Mouse (Mus musculus) midbrain, embryonic 16.5 days (tissue): Measurements from ENCODE around the gene Limk1. TPM values are rescaled to one million over a fixed set of nuclear protein-coding genes. Genes with fewer than 3 reads are reported as not detected.

Experiments
- ATAC-seq: fragments of 200-750 bp; cut with Nextera tagmentation; 2 replicates; pipeline ENCODE4 v1.8.0; 2017; ENCODE audit warnings: moderate TSS enrichment
- H3K27ac ChIP-seq: fragments of 300-500 bp; sonication (generic); 2 replicates; pipeline ENCODE4 v1.5.1; 2014; ENCODE audit warnings: mild to moderate bottlenecking, low read length, mixed read lengths
- H3K27me3 ChIP-seq: fragments of 300-500 bp; sonication (generic); 2 replicates; pipeline ENCODE4 v1.6.1; 2014; ENCODE audit warnings: low read depth, low read length, mixed read lengths; ENCODE audit not compliant: control insufficient read depth, insufficient read depth
- H3K36me3 ChIP-seq: fragments of 300-500 bp; sonication (generic); 2 replicates; pipeline ENCODE4 v1.6.1; 2014; ENCODE audit warnings: mild to moderate bottlenecking, low read length, moderate library complexity, mixed read lengths; ENCODE audit not compliant: control insufficient read depth, insufficient read depth
- H3K4me1 ChIP-seq: fragments of 300-500 bp; sonication (generic); 2 replicates; pipeline ENCODE4 v1.6.1; 2014; ENCODE audit warnings: mild to moderate bottlenecking, low read length, mixed read lengths; ENCODE audit not compliant: control insufficient read depth, insufficient read depth
- H3K4me2 ChIP-seq: fragments of 300-500 bp; sonication (generic); 2 replicates; pipeline ENCODE4 v1.6.1; 2014; ENCODE audit warnings: mild to moderate bottlenecking, low read length, mixed read lengths
- H3K4me3 ChIP-seq: fragments of 300-500 bp; sonication (generic); 2 replicates; pipeline ENCODE4 v1.5.1; 2014; ENCODE audit warnings: low read depth, mild to moderate bottlenecking, low read length, moderate library complexity, mixed read lengths
- H3K9ac ChIP-seq: fragments of 300-500 bp; sonication (generic); 2 replicates; pipeline ENCODE4 v1.6.1; 2014; ENCODE audit warnings: low read depth, low read length, mixed read lengths
- H3K9me3 ChIP-seq: fragments of 300-500 bp; sonication (generic); replicated peaks from 2 replicates; pipeline ENCODE4 v1.6.1; 2014; ENCODE audit warnings: mild to moderate bottlenecking, low read length, mixed read lengths; ENCODE audit not compliant: control insufficient read depth, poor library complexity, severe bottlenecking
- WGBS: fragments of 180-500 bp; shearing (Covaris S2); extraction: QIAGEN DNeasy Blood & Tissue Kit; methylation state at CpG from one replicate; pipeline ENCODE4 v1.1.7; 2014; 5-methylcytosine and 5-hydroxymethylcytosine counted together
- polyA plus RNA-seq: library from polyadenylated mRNA; unstranded; fragments of >200 nt; fragmentation: Nextera tagmentation; extraction: Ambion mirVana; gene quantifications from 2 replicates; pipeline ENCODE4 v1.2.1, GENCODE M21; 2015

Gene Limk1
- polyA plus RNA-seq, 1 experiment from 2014 or later, result 17.8 TPM

DNA sequence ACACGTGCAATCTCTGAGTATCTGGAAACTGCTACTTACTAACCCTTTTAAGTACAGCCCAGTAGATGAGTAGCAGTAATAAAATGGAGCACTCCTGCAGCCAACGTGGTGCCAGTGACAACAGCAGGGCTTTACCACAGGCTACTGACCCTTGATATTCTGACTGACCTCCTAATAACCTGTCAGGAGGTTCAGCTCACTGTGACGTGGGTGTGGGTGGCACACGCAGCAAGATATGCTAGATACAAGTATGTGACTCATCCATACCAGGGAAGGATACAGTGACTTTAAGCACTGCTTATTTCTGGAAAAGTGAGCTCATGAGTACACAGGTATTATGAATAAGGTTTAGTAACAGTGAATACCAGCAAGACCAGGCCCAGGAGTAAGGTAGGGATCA lies 58.9 kb downstream of the Limk1 start:
- no peak overlapping the region for H3K4me2 ChIP-seq
- H3K9me3 ChIP-seq, result no peaks in the 10 kb centered on the region
- no peaks in the 10 kb centered on the region for H3K27me3 ChIP-seq
- ATAC-seq, result no peak
- no peak overlapping the region for H3K27ac ChIP-seq
- H3K36me3 ChIP-seq, result peaks cover 19% of the 10 kb centered on the region
- WGBS, result 82% methylated on average over 4 of the region's 4 CpGs
- no peak overlapping the region for H3K9ac ChIP-seq
- H3K4me1 ChIP-seq, result peaks cover 4% of the 10 kb centered on the region; the same call in 1 of the 2 replicates
- H3K4me3 ChIP-seq, result no peak overlapping the region

- Histone ChIP-seq H3K36me3 (peaks cover 59% of the 10 kb centered on the region), H3K9ac (no peak overlapping the region), H3K9me3 (no peaks in the 10 kb centered on the region), H3K27me3 (no peaks in the 10 kb centered on the region), H3K27ac (no peak overlapping the region), H3K4me3 (no peak overlapping the region), H3K4me1 (no peaks in the 10 kb centered on the region), H3K4me2 (no peak overlapping the region)
- no peak for ATAC-seq
- 69% methylated on average over 2 of the region's 2 CpGs for WGBS
These were observed 66.3 kb downstream of the Limk1 start for GRCm38 (mm10) chr5:134622069-134622468.

DNA sequence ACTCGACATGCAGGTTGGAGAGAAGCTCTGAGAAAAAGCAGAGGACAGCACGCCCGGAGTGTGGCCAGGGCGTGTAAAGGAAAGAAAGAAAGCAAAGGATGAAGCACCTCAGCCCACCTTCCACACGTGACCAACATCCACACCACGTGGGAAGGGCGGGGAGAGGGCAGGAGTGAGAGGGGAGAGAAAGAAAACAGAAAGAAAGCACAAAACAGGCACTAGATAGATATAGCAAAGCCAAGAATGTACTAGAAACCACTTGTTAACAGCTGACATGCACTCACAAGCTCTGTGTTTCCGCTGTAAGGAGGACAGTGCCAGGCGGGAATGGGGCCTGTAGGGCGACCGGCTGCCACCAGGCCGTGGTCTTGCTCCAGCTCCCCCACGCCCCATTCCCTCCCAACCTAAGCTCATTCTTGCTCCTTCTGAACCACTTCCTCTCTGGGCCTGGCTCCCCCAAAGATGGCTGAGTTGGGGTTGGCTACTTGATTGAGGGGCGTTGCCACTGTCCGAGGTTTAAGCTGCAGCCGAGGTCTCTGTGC lies 67.2 kb downstream of the Limk1 start:
- Histone ChIP-seq H3K9me3 (no peaks in the 10 kb centered on the region), H3K27ac (no peak overlapping the region), H3K36me3 (peaks cover 56% of the 10 kb centered on the region), H3K4me3 (no peak overlapping the region), H3K27me3 (no peaks in the 10 kb centered on the region), H3K4me1 (no peaks in the 10 kb centered on the region), H3K4me2 (no peak overlapping the region), H3K9ac (no peak overlapping the region)
- 90% methylated on average over 16 of the region's 16 CpGs for WGBS
- no peak for ATAC-seq

GRCm38 (mm10) chr5:134620457-134620856 lies 67.9 kb downstream of the Limk1 start:
- Histone ChIP-seq H3K9ac (no peak overlapping the region), H3K4me1 (no peaks in the 10 kb centered on the region), H3K9me3 (no peaks in the 10 kb centered on the region), H3K36me3 (peaks cover 56% of the 10 kb centered on the region), H3K4me2 (no peak overlapping the region), H3K27me3 (no peaks in the 10 kb centered on the region), H3K27ac (no peak overlapping the region), H3K4me3 (no peak overlapping the region)
- WGBS, result 90% methylated on average over 9 of the region's 9 CpGs
- no peak for ATAC-seq

GRCm38 (mm10) chr5:134617071-134617470 lies 71.3 kb downstream of the Limk1 start:
- H3K4me1 ChIP-seq, result no peaks in the 10 kb centered on the region
- H3K36me3 ChIP-seq, result peaks cover 36% of the 10 kb centered on the region
- WGBS, result 68% methylated on average over 3 of the region's 3 CpGs
- no peak overlapping the region for H3K4me3 ChIP-seq
- no peak overlapping the region for H3K27ac ChIP-seq
- no peak for ATAC-seq
- H3K9me3 ChIP-seq, result no peaks in the 10 kb centered on the region
- H3K27me3 ChIP-seq, result no peaks in the 10 kb centered on the region
- no peak overlapping the region for H3K4me2 ChIP-seq
- H3K9ac ChIP-seq, result no peak overlapping the region

DNA sequence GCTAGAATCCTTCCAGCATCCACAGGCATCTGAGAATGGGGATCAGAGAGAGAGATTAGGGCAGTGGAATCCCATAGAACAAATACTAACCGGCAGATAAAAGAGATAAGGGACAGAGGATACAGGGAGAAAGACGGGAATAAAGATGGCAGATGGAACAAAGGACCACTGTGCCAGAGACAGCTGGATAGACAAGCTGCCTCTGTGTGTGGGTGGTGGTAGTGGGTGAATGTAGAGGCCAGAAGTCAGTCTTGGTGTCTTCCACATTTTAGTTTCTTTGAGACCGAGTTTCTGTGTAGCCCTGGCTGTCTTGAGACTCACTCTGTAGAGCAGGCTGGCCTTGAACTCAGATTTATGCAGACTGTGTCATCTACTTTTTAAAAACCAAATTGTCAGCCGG lies 72.6 kb downstream of the Limk1 start:
- Histone ChIP-seq H3K27me3 (no peaks in the 10 kb centered on the region), H3K9me3 (no peaks in the 10 kb centered on the region), H3K36me3 (peaks cover 23% of the 10 kb centered on the region), H3K4me2 (no peak overlapping the region), H3K9ac (no peak overlapping the region), H3K4me3 (no peak overlapping the region), H3K4me1 (no peaks in the 10 kb centered on the region), H3K27ac (no peak overlapping the region)
- ATAC-seq, result no peak
- 67% methylated on average over 4 of the region's 4 CpGs for WGBS

- Histone ChIP-seq H3K4me1 (no peaks in the 10 kb centered on the region), H3K9ac (no peak overlapping the region), H3K36me3 (peaks cover 19% of the 10 kb centered on the region), H3K9me3 (no peaks in the 10 kb centered on the region), H3K4me3 (no peak overlapping the region), H3K27ac (no peak overlapping the region), H3K27me3 (no peaks in the 10 kb centered on the region), H3K4me2 (no peak overlapping the region)
- ATAC-seq, result 0 out of 2 replicates have a peak, but pooled peaks have one; percentile 11
- 87% methylated on average over 8 of the region's 8 CpGs for WGBS
These were observed 73.0 kb downstream of the Limk1 start for GRCm38 (mm10) chr5:134615380-134615779.

DNA sequence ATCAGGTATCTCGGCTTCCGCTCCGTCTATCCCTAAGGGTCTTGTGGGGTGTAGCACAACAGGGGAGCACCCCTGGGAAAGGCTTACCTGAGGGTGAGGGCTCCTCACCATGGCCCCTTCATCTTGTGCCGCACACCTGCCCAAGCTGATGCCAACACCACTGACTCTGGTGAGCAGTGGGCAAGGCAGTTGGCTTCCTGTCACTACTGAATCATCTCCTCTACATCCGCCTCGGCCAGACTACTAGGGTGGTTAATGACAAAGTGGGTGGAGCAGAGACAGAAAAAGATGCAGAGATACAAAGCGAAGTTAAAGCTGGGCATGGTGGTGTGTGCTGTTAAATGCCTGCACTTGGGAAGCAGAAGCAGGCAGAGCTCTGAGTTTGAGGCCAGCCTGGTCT lies 73.6 kb downstream of the Limk1 start, which contains the start of gene Lat2:
TSS of gene Lat2 (minus strand) at position 224 of the 400 bp plus-strand sequence.
- no peaks in the 10 kb centered on the region for H3K9me3 ChIP-seq
- peaks cover 16% of the 10 kb centered on the region for H3K36me3 ChIP-seq
- 91% methylated on average over 7 of the region's 7 CpGs for WGBS

DNA sequence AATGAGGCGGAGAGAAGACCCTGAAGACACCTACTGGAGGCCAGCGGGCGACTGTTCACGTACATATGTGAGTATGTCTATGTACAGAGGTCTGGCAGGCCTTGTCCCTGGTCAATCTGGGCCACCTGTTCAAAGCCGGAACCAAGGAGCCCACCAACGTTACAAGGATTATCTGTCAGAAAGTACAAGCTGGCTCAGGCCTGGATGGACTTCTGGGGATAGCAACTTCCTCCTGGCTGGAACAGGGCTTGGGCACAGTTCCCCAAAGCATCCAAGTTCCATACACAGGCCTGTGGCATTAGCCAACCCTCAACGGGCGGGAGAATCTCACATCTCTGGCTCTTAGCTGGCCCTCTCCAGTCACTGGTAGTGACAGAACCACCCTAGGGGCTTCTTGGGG lies 74.1 kb downstream of the Limk1 start:
- H3K9me3 ChIP-seq, result no peaks in the 10 kb centered on the region
- H3K4me2 ChIP-seq, result no peak overlapping the region
- no peak for ATAC-seq
- WGBS, result 93% methylated on average over 8 of the region's 8 CpGs
- peaks cover 16% of the 10 kb centered on the region for H3K36me3 ChIP-seq
- H3K9ac ChIP-seq, result no peak overlapping the region
- H3K4me3 ChIP-seq, result no peak overlapping the region
- H3K27me3 ChIP-seq, result no peaks in the 10 kb centered on the region
- no peaks in the 10 kb centered on the region for H3K4me1 ChIP-seq
- no peak overlapping the region for H3K27ac ChIP-seq

More for the DNA sequence above, 73.6 kb downstream of the Limk1 start, which contains the start of gene Lat2:
- H3K4me3 ChIP-seq, result no peak within 1 kb of the TSS
- no peak within 1 kb of the TSS for H3K27ac ChIP-seq
- no peaks in the 10 kb centered on the region for H3K4me1 ChIP-seq
- ATAC-seq, result no peak
- H3K27me3 ChIP-seq, result no peaks in the 10 kb centered on the region
- no peak within 1 kb of the TSS for H3K4me2 ChIP-seq
- no peak within 1 kb of the TSS for H3K9ac ChIP-seq
